8 mouse cellular contexts compared by ENCODE assay signal in genomic region chr7:135651831-135652511, GRCm38 (mm10).
DNase-seq lines count a peak whose midpoint lies in the region; ATAC-seq lines count a peak whose summit lies in the region.

No protein-coding gene starts in this region.

- no peak overlapping the region for H3K9ac ChIP-seq in lung, embryonic 15.5 days

- peak overlapping the region; percentile 45 for H3K4me2 ChIP-seq in lung, embryonic 15.5 days

- peak; percentile 77 for ATAC-seq in inflammation-experienced regulatory T-cells, adult 6 months
- peak; percentile 55; the same call in 1 of the 2 replicates for ATAC-seq in lung, embryonic 15.5 days (ENCODE audit: borderline replicate concordance, extremely low read depth, low FRiP score, low TSS enrichment)

- peaks cover 15% of the 10 kb centered on the region for H3K4me1 ChIP-seq in lung, embryonic 15.5 days

- peak; percentile 20 to 38 for DNase-seq in urinary bladder, adult 18-20 months (ENCODE audit: low spot score in 2 of 2)
- DNase-seq in urinary bladder, postnatal 10 days (ENCODE audit: low spot score), result no peak
- DNase-seq in thymus, adult 18-20 months, result peak; percentile 60 to 74
- no peak for DNase-seq in layer of hippocampus, adult 11-12 months (ENCODE audit: low spot score)
- DNase-seq in MN1 (ENCODE audit: low spot score), result no peak
- DNase-seq in frontal cortex, postnatal 14 days (ENCODE audit: low spot score in 2 of 2), result no peak

- no peaks in the 10 kb centered on the region for H3K27me3 ChIP-seq in lung, embryonic 15.5 days

- 35% methylated on average over 18 of the region's 18 CpGs for WGBS in lung, embryonic 15.5 days

- H3K36me3 ChIP-seq in lung, embryonic 15.5 days, result no peaks in the 10 kb centered on the region

- H3K27ac ChIP-seq in lung, embryonic 15.5 days, result peak overlapping the region; percentile 17; the same call in 1 of the 2 replicates

- H3K9me3 ChIP-seq in lung, embryonic 15.5 days, result no peaks in the 10 kb centered on the region

- peak overlapping the region; percentile 25 for H3K4me3 ChIP-seq in lung, embryonic 15.5 days

Comparison
In these comparisons a context has a peak if more than half of its experiments do, and no peak if none do; other contexts are left out.
1. DNase-seq: peak in urinary bladder, adult 18-20 months (2 of 2) and thymus, adult 18-20 months (2 of 2); none in urinary bladder, postnatal 10 days (single experiment), layer of hippocampus, adult 11-12 months (single experiment), MN1 (single experiment) and frontal cortex, postnatal 14 days (0 of 2).